Mouse (Mus musculus) layer of hippocampus, adult 9-11 months (tissue): ENCODE measurements around the gene Large1.
"Not testable (repeated sequence)": the region's sequence is repeated elsewhere in the genome, so short reads cannot be mapped to it uniquely, and the experiment has no call there.

Experiments
- DNase-seq: peaks from one replicate; pipeline ENCODE4 v3.0.0; 2022

Large1 gene

GRCm38 (mm10) chr8:73353108-73353793 lies at the start of gene Large1:
Large1 (minus strand) TSS chr8:73353540.
- peak; percentile 99 for DNase-seq

- DNase-seq, result no peak
Measured at GRCm38 (mm10) chr8:73400343-73400742, 47.0 kb upstream of the Large1 start.

- DNase-seq, result not testable (repeated sequence)
Measured at GRCm38 (mm10) chr8:73373001-73373400, 19.7 kb upstream of the Large1 start.

- DNase-seq, result peak; percentile 78
Measured at GRCm38 (mm10) chr8:73355979-73356378, 2.6 kb upstream of the Large1 start.

GRCm38 (mm10) chr8:73354201-73354881 lies 1.0 kb upstream of the Large1 start:
- peak; percentile 72 for DNase-seq

GRCm38 (mm10) chr8:73353794-73354179 lies 447 bp upstream of the Large1 start:
- no peak for DNase-seq

- DNase-seq, result no peak
Measured at GRCm38 (mm10) chr8:73352301-73353107, 836 bp downstream of the Large1 start.

GRCm38 (mm10) chr8:73350366-73350765 lies 3.0 kb downstream of the Large1 start:
- no peak for DNase-seq

- DNase-seq, result no peak
Measured at GRCm38 (mm10) chr8:73342761-73343395, 10.5 kb downstream of the Large1 start.

- DNase-seq, result no peak
Measured at GRCm38 (mm10) chr8:73336845-73337244, 16.5 kb downstream of the Large1 start.

- DNase-seq, result no peak
Measured at GRCm38 (mm10) chr8:73329131-73329530, 24.2 kb downstream of the Large1 start.

- DNase-seq, result no peak
Measured at GRCm38 (mm10) chr8:73328056-73328455, 25.3 kb downstream of the Large1 start.

GRCm38 (mm10) chr8:73324667-73325066 lies 28.7 kb downstream of the Large1 start:
- DNase-seq, result no peak

GRCm38 (mm10) chr8:73323591-73323990 lies 29.7 kb downstream of the Large1 start:
- DNase-seq, result no peak

- not testable (repeated sequence) for DNase-seq
Measured at GRCm38 (mm10) chr8:73319500-73319899, 33.8 kb downstream of the Large1 start.

- no peak for DNase-seq
Measured at GRCm38 (mm10) chr8:73313911-73314310, 39.4 kb downstream of the Large1 start.

- no peak for DNase-seq
Measured at GRCm38 (mm10) chr8:73312714-73313607, 40.4 kb downstream of the Large1 start.

GRCm38 (mm10) chr8:73310471-73310870 lies 42.9 kb downstream of the Large1 start:
- DNase-seq, result no peak

- no peak for DNase-seq
Measured at GRCm38 (mm10) chr8:73310036-73310435, 43.3 kb downstream of the Large1 start.

- no peak for DNase-seq
Measured at GRCm38 (mm10) chr8:73303907-73304306, 49.4 kb downstream of the Large1 start.

- DNase-seq, result peak; percentile 19
Measured at GRCm38 (mm10) chr8:73302947-73303346, 50.4 kb downstream of the Large1 start.

- no peak for DNase-seq
Measured at GRCm38 (mm10) chr8:73295531-73295930, 57.8 kb downstream of the Large1 start.
